Comparison of ENCODE assay signal across 8 mouse cellular contexts in the genomic region with DNA sequence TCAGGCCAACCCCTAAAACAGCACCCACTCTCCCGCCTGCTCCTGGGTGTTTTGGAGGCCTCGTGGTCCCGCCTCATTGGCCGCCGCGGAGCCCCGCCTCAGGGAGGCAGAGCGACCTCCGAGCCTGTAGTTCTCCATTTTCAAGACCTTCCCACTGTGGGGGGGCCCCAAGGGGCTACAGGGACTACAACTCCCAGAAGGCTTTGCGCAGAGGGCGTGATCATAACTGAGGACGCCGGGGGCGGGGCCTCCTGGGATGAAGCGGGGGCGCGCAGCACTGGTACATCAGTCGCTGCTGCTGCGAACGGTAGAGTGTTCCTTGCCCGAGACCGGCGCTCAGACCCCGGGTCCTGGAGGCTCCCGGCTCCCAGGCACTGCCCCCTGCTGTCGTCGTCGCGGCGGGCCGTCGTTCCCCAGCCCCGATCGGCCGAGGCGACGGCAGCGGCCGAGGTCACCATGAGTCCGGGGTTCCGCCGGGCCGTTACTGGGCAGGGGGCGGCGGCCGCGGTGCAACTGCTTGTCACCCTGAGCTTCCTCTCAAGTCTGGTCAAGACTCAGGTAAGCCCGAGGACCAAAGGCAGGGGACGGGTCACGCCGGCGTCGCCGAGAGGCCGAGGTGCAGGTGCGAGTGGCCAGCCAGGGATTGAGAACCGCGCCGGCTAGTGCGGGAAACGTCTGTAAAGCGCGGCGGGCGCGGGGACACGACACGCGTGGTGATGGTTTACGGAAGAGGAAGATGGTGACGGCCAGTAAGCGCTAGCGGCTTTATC. TPM values are rescaled to one million over a fixed set of nuclear protein-coding genes. Genes with fewer than 3 reads are reported as not detected.
A peak's percentile ranks its signal among the peaks of the same experiment; 100 is the strongest.
DNase-seq lines count a peak whose midpoint lies in the region; ATAC-seq and TF ChIP-seq lines count a peak whose summit lies in the region.

A gene (plus strand): TSS at position 254 of the 770 bp plus-strand sequence.

- H3K4me3 ChIP-seq in heart, embryonic 15.5 days: peak within 1 kb of the TSS; percentile 88
- H3K4me3 ChIP-seq in liver, embryonic 14.5 days (ENCODE audit: insufficient read depth in 1 of 2, low read depth in 2 of 2, low read length in 2 of 2): peak within 1 kb of the TSS; percentile 74 to 81
- H3K4me3 ChIP-seq in neural tube, embryonic 11.5 days (ENCODE audit: low read depth, low read length): peak within 1 kb of the TSS; percentile 72
- peak within 1 kb of the TSS; percentile 76 for H3K4me3 ChIP-seq in stomach, postnatal 0 days (ENCODE audit: low read depth, low read length)

- H3K9me3 ChIP-seq in heart, embryonic 15.5 days (replicated peaks): no peaks in the 10 kb centered on the region
- H3K9me3 ChIP-seq in liver, embryonic 14.5 days (ENCODE audit: control insufficient read depth, low read length): no peaks in the 10 kb centered on the region
- no peaks in the 10 kb centered on the region for H3K9me3 ChIP-seq in neural tube, embryonic 11.5 days (ENCODE audit: control insufficient read depth, low read length)
- no peaks in the 10 kb centered on the region for H3K9me3 ChIP-seq in stomach, postnatal 0 days (ENCODE audit: control insufficient read depth, low read length)

- peak within 1 kb of the TSS; percentile 77 for H3K9ac ChIP-seq in heart, embryonic 15.5 days
- peak within 1 kb of the TSS; percentile 57 for H3K9ac ChIP-seq in liver, embryonic 14.5 days (replicated peaks)
- H3K9ac ChIP-seq in neural tube, embryonic 11.5 days (ENCODE audit: low read length): peak within 1 kb of the TSS; percentile 68
- peak within 1 kb of the TSS; percentile 68 for H3K9ac ChIP-seq in stomach, postnatal 0 days (ENCODE audit: low read length)

- H3K27ac ChIP-seq in heart, embryonic 15.5 days: no peak within 1 kb of the TSS
- no peak within 1 kb of the TSS for H3K27ac ChIP-seq in liver, embryonic 14.5 days
- no peak within 1 kb of the TSS for H3K27ac ChIP-seq in neural tube, embryonic 11.5 days (ENCODE audit: low read depth, low read length)
- H3K27ac ChIP-seq in stomach, postnatal 0 days (replicated peaks): 0 out of 2 replicates have a peak within 1 kb of the TSS, but pooled peaks have one; percentile 30

- no peak for TF ChIP-seq EP300 in liver, embryonic 14.5 days (IDR thresholded peaks at IDR 0.05; ENCODE audit: low read depth)
- TF ChIP-seq EP300 in stomach, postnatal 0 days (optimal IDR thresholded peaks at IDR 0.05): no peak

- peak; percentile 92 for ATAC-seq in CD4-positive, CD25-positive, alpha-beta regulatory T cell, adult 4 months
- ATAC-seq in heart, embryonic 15.5 days (replicated peaks; ENCODE audit: insufficient number of reproducible peaks, insufficient read depth, low FRiP score, low read depth): peak; percentile 99
- ATAC-seq in liver, embryonic 14.5 days (ENCODE audit: insufficient read depth): peak; percentile 98
- ATAC-seq in neural tube, embryonic 11.5 days (ENCODE audit: insufficient read depth, low FRiP score, low TSS enrichment): peak; percentile 97
- peak; percentile 98 for ATAC-seq in stomach, postnatal 0 days (ENCODE audit: low FRiP score, low TSS enrichment)

- H3K36me3 ChIP-seq in heart, embryonic 15.5 days: no peaks in the 10 kb centered on the region
- no peaks in the 10 kb centered on the region for H3K36me3 ChIP-seq in liver, embryonic 14.5 days (replicated peaks; ENCODE audit: control insufficient read depth, insufficient read depth, low read depth)
- H3K36me3 ChIP-seq in neural tube, embryonic 11.5 days (ENCODE audit: control insufficient read depth, insufficient read depth, low read length): no peaks in the 10 kb centered on the region
- no peaks in the 10 kb centered on the region for H3K36me3 ChIP-seq in stomach, postnatal 0 days (ENCODE audit: control insufficient read depth, insufficient read depth, low read length)

- peak within 1 kb of the TSS; percentile 96 for H3K4me2 ChIP-seq in heart, embryonic 15.5 days
- peak within 1 kb of the TSS; percentile 94 for H3K4me2 ChIP-seq in liver, embryonic 14.5 days (ENCODE audit: low read depth)
- H3K4me2 ChIP-seq in neural tube, embryonic 11.5 days (ENCODE audit: low read depth): peak within 1 kb of the TSS; percentile 83
- peak within 1 kb of the TSS; percentile 94 for H3K4me2 ChIP-seq in stomach, postnatal 0 days (replicated peaks; ENCODE audit: low read depth)

- peak; percentile 47 for DNase-seq in c-Kit-negative CD71-positive TER-119-positive erythroid progenitor cells, embryonic 14.5 days (ENCODE audit: low read depth, low spot score)
- peak; percentile 86 for DNase-seq in fibroblast of lung, adult 2 months (ENCODE audit: low read depth)
- peak; percentile 99 to 100 for DNase-seq in kidney, postnatal 25 days
- peak; percentile 82 to 84 (median 83) for DNase-seq in liver, embryonic 14.5 days (ENCODE audit: low read depth in 3 of 3, low spot score in 3 of 3)
- DNase-seq in neural tube, embryonic 11.5 days (ENCODE audit: low spot score): peak; percentile 99
- peak; percentile 96 for DNase-seq in stomach, postnatal 0 days (ENCODE audit: low spot score)

- no peak for TF ChIP-seq CTCF in liver, embryonic 14.5 days (IDR thresholded peaks at IDR 0.05; ENCODE audit: low read depth)
- peak; percentile 53 for TF ChIP-seq CTCF in stomach, postnatal 0 days (IDR thresholded peaks at IDR 0.05; ENCODE audit: low read depth)

- no peaks in the 10 kb centered on the region for H3K27me3 ChIP-seq in heart, embryonic 15.5 days
- H3K27me3 ChIP-seq in liver, embryonic 14.5 days (ENCODE audit: control insufficient read depth, insufficient read depth, low read length): peaks cover 3% of the 10 kb centered on the region; the same call in 1 of the 2 replicates
- H3K27me3 ChIP-seq in neural tube, embryonic 11.5 days (ENCODE audit: control insufficient read depth, insufficient read depth, low read length): 0 out of 2 replicates have a peak, but pooled peaks cover 2% of the 10 kb centered on the region
- no peaks in the 10 kb centered on the region for H3K27me3 ChIP-seq in stomach, postnatal 0 days (ENCODE audit: control insufficient read depth, insufficient read depth, low read length)

- under 1% methylated on average over 73 of the region's 73 CpGs for WGBS in heart, embryonic 15.5 days
- WGBS in liver, embryonic 14.5 days (ENCODE audit: insufficient replicate concordance): under 1% methylated on average over 63 of the region's 73 CpGs
- WGBS in neural tube, embryonic 11.5 days: under 1% methylated on average over 69 of the region's 73 CpGs
- WGBS in stomach, postnatal 0 days: under 1% methylated on average over 64 of the region's 73 CpGs

- peaks cover 9% of the 10 kb centered on the region for H3K4me1 ChIP-seq in heart, embryonic 15.5 days (replicated peaks)
- 0 out of 4 replicates have a peak, but pooled peaks cover 0 to 3% of the 10 kb centered on the region in 2 experiments for H3K4me1 ChIP-seq in liver, embryonic 14.5 days (replicated peaks; ENCODE audit: control insufficient read depth in 2 of 2, insufficient read depth in 2 of 2, low read length in 1 of 2)
- H3K4me1 ChIP-seq in neural tube, embryonic 11.5 days (ENCODE audit: control insufficient read depth, insufficient read depth, low read length): peaks cover 4% of the 10 kb centered on the region; the same call in 1 of the 2 replicates
- H3K4me1 ChIP-seq in stomach, postnatal 0 days (replicated peaks; ENCODE audit: control insufficient read depth, insufficient read depth): no peaks in the 10 kb centered on the region

RNA-seq across cellular contexts. Expression of the gene that starts here (rescaled TPM):
- 1 to 10 TPM; 5.3 to 6.5 TPM for polyA plus RNA-seq in CD4-positive, CD25-positive, alpha-beta regulatory T cell, adult 4 months (2017; shearing (Covaris generic))
- polyA plus RNA-seq in heart, embryonic 15.5 days (2015; fragmentation: Nextera tagmentation; extraction: Ambion mirVana): 5.1 and 5.4 TPM in 2 replicates
- polyA plus RNA-seq in liver, embryonic 14.5 days (2012; rRNA removed): 0.60 and 0.76 TPM in 2 replicates
- 1.5 and 1.9 TPM in 2 replicates for polyA plus RNA-seq in liver, embryonic 14.5 days (2014; fragmentation: Nextera tagmentation; extraction: Ambion mirVana)
- polyA plus RNA-seq in neural tube, embryonic 11.5 days (2014; fragmentation: Nextera tagmentation; extraction: Ambion mirVana): 12.0 and 12.2 TPM in 2 replicates
- polyA plus RNA-seq in stomach, postnatal 0 days (2015; fragmentation: Nextera tagmentation; extraction: Ambion mirVana): 7.9 TPM in 2 replicates

Comparison
In these comparisons a context has a peak if more than half of its experiments do, and no peak if none do; other contexts are left out.
1. DNase-seq: peak in every context shown above with its lines; median percentile 100 in kidney, postnatal 25 days; 99 in neural tube, embryonic 11.5 days; 96 in stomach, postnatal 0 days; 86 in fibroblast of lung, adult 2 months; 83 in liver, embryonic 14.5 days; 47 in c-Kit-negative CD71-positive TER-119-positive erythroid progenitor cells, embryonic 14.5 days.